Mouse (Mus musculus): ENCODE measurements around the gene Sertad1. TPM values are rescaled to one million over a fixed set of nuclear protein-coding genes. Genes with fewer than 3 reads are reported as not detected.

The Sertad1 gene
- polyA plus RNA-seq, 1 experiment from 2014 or later, result 18.6 TPM

- Histone ChIP-seq H3K4me1 (peaks cover 7% of the 10 kb centered on the region; the same call in 1 of the 2 replicates), H3K27me3 (ENCODE audit: poor library complexity, severe bottlenecking) (no peaks in the 10 kb centered on the region), H3K4me3 (no peak overlapping the region), H3K27ac (no peak overlapping the region), H3K9me3 (no peaks in the 10 kb centered on the region), H3K36me3 (replicated peaks) (no peaks in the 10 kb centered on the region)
- 82% methylated on average over 10 of the region's 10 CpGs for WGBS
- no peak for DNase-seq (ENCODE audit: extremely low spot score, low spot score)
Measured at GRCm38 (mm10) chr7:27454461-27455121, 32.1 kb upstream of the Sertad1 start.

GRCm38 (mm10) chr7:27455273-27455672 is 31.4 kb upstream of the Sertad1 start:
- Histone ChIP-seq H3K4me1 (peaks cover 7% of the 10 kb centered on the region; the same call in 1 of the 2 replicates), H3K9me3 (peaks cover 3% of the 10 kb centered on the region; the same call in 1 of the 2 replicates), H3K27me3 (ENCODE audit: poor library complexity, severe bottlenecking) (no peaks in the 10 kb centered on the region), H3K4me3 (no peak overlapping the region), H3K36me3 (replicated peaks) (no peaks in the 10 kb centered on the region), H3K27ac (no peak overlapping the region)
- no peak for DNase-seq (ENCODE audit: extremely low spot score, low spot score)
- WGBS, result 86% methylated on average over 3 of the region's 3 CpGs

GRCm38 (mm10) chr7:27458614-27459013 is 28.1 kb upstream of the Sertad1 start:
- Histone ChIP-seq H3K4me1 (no peaks in the 10 kb centered on the region), H3K4me3 (no peak overlapping the region), H3K27ac (no peak overlapping the region), H3K36me3 (replicated peaks) (no peaks in the 10 kb centered on the region), H3K9me3 (peaks cover 5% of the 10 kb centered on the region; the same call in 1 of the 2 replicates), H3K27me3 (ENCODE audit: poor library complexity, severe bottlenecking) (no peaks in the 10 kb centered on the region)
- 87% methylated on average over 4 of the region's 4 CpGs for WGBS
- DNase-seq (ENCODE audit: extremely low spot score, low spot score), result no peak

- WGBS, result 95% methylated on average over 5 of the region's 5 CpGs
- H3K4me3 ChIP-seq, result no peak overlapping the region
- H3K4me1 ChIP-seq, result no peaks in the 10 kb centered on the region
- H3K9me3 ChIP-seq, result peaks cover 5% of the 10 kb centered on the region; the same call in 1 of the 2 replicates
- no peaks in the 10 kb centered on the region for H3K36me3 ChIP-seq (replicated peaks)
- no peak for DNase-seq (ENCODE audit: extremely low spot score, low spot score)
- H3K27me3 ChIP-seq (ENCODE audit: poor library complexity, severe bottlenecking), result no peaks in the 10 kb centered on the region
- no peak overlapping the region for H3K27ac ChIP-seq
Measured at GRCm38 (mm10) chr7:27459640-27460039, 27.1 kb upstream of the Sertad1 start.

GRCm38 (mm10) chr7:27460477-27460876 is 26.2 kb upstream of the Sertad1 start:
- no peak for DNase-seq (ENCODE audit: extremely low spot score, low spot score)
- 86% methylated on average over 6 of the region's 6 CpGs for WGBS
- Histone ChIP-seq H3K9me3 (peaks cover 5% of the 10 kb centered on the region; the same call in 1 of the 2 replicates), H3K4me1 (no peaks in the 10 kb centered on the region), H3K27me3 (ENCODE audit: poor library complexity, severe bottlenecking) (no peaks in the 10 kb centered on the region), H3K36me3 (replicated peaks) (no peaks in the 10 kb centered on the region), H3K27ac (no peak overlapping the region), H3K4me3 (no peak overlapping the region)

- Histone ChIP-seq H3K27me3 (ENCODE audit: poor library complexity, severe bottlenecking) (no peaks in the 10 kb centered on the region), H3K4me1 (peaks cover 9% of the 10 kb centered on the region), H3K9me3 (no peaks in the 10 kb centered on the region), H3K27ac (no peak overlapping the region), H3K4me3 (no peak overlapping the region), H3K36me3 (replicated peaks) (no peaks in the 10 kb centered on the region)
- DNase-seq (ENCODE audit: extremely low spot score, low spot score), result no peak
- 46% methylated on average over 4 of the region's 4 CpGs for WGBS
Measured at GRCm38 (mm10) chr7:27467648-27468047, 19.1 kb upstream of the Sertad1 start.

- peaks cover 23% of the 10 kb centered on the region for H3K4me1 ChIP-seq
- H3K27ac ChIP-seq, result no peak overlapping the region
- WGBS, result 93% methylated on average over 11 of the region's 11 CpGs
- H3K4me3 ChIP-seq, result no peak overlapping the region
- no peak for DNase-seq (ENCODE audit: extremely low spot score, low spot score)
- H3K27me3 ChIP-seq (ENCODE audit: poor library complexity, severe bottlenecking), result no peaks in the 10 kb centered on the region
- H3K36me3 ChIP-seq (replicated peaks), result peaks cover 10% of the 10 kb centered on the region
- no peaks in the 10 kb centered on the region for H3K9me3 ChIP-seq
Measured at GRCm38 (mm10) chr7:27471390-27472120, 15.2 kb upstream of the Sertad1 start.

- Histone ChIP-seq H3K9me3 (no peaks in the 10 kb centered on the region), H3K36me3 (replicated peaks) (peaks cover 19% of the 10 kb centered on the region), H3K27ac (peak overlapping the region; percentile 90), H3K4me3 (peak overlapping the region; percentile 80), H3K27me3 (ENCODE audit: poor library complexity, severe bottlenecking) (no peaks in the 10 kb centered on the region), H3K4me1 (peaks cover 21% of the 10 kb centered on the region)
- 42% methylated on average over 7 of the region's 7 CpGs for WGBS
- DNase-seq (ENCODE audit: extremely low spot score, low spot score), result no peak
Measured at GRCm38 (mm10) chr7:27472596-27472995, 14.1 kb upstream of the Sertad1 start.

GRCm38 (mm10) chr7:27473156-27473834 is 13.4 kb upstream of the Sertad1 start, which contains the start of gene Sertad3:
TSS of gene Sertad3 (plus strand) at chr7:27473768.
- no peaks in the 10 kb centered on the region for H3K9me3 ChIP-seq
- peaks cover 18% of the 10 kb centered on the region for H3K4me1 ChIP-seq
- no peaks in the 10 kb centered on the region for H3K27me3 ChIP-seq (ENCODE audit: poor library complexity, severe bottlenecking)
- peak within 1 kb of the TSS; percentile 80 for H3K4me3 ChIP-seq
- H3K36me3 ChIP-seq (replicated peaks), result peaks cover 25% of the 10 kb centered on the region
- peak; percentile 99 for DNase-seq (ENCODE audit: extremely low spot score, low spot score)
- WGBS, result under 1% methylated on average over 36 of the region's 36 CpGs
- H3K27ac ChIP-seq, result peak within 1 kb of the TSS; percentile 90

GRCm38 (mm10) chr7:27473835-27474489 is 12.7 kb upstream of the Sertad1 start:
- Histone ChIP-seq H3K27ac (peak overlapping the region; percentile 90), H3K27me3 (ENCODE audit: poor library complexity, severe bottlenecking) (no peaks in the 10 kb centered on the region), H3K9me3 (no peaks in the 10 kb centered on the region), H3K4me1 (peaks cover 18% of the 10 kb centered on the region), H3K4me3 (peak overlapping the region; percentile 80), H3K36me3 (replicated peaks) (peaks cover 25% of the 10 kb centered on the region)
- no peak for DNase-seq (ENCODE audit: extremely low spot score, low spot score)
- WGBS, result under 1% methylated on average over 34 of the region's 34 CpGs

GRCm38 (mm10) chr7:27474490-27474954 is 12.2 kb upstream of the Sertad1 start:
- WGBS, result under 1% methylated on average over 23 of the region's 23 CpGs
- Histone ChIP-seq H3K9me3 (no peaks in the 10 kb centered on the region), H3K4me3 (peak overlapping the region; percentile 80), H3K27me3 (ENCODE audit: poor library complexity, severe bottlenecking) (no peaks in the 10 kb centered on the region), H3K36me3 (replicated peaks) (peaks cover 25% of the 10 kb centered on the region), H3K27ac (peak overlapping the region; percentile 90), H3K4me1 (peaks cover 18% of the 10 kb centered on the region)
- peak; percentile 96 for DNase-seq (ENCODE audit: extremely low spot score, low spot score)

GRCm38 (mm10) chr7:27475596-27475995 is 11.1 kb upstream of the Sertad1 start:
- H3K4me1 ChIP-seq, result peaks cover 20% of the 10 kb centered on the region
- peaks cover 25% of the 10 kb centered on the region for H3K36me3 ChIP-seq (replicated peaks)
- DNase-seq (ENCODE audit: extremely low spot score, low spot score), result no peak
- no peak overlapping the region for H3K27ac ChIP-seq
- H3K4me3 ChIP-seq, result 0 out of 2 replicates have a peak overlapping the region, but pooled peaks have one; percentile 80
- 96% methylated on average over 2 of the region's 2 CpGs for WGBS
- no peaks in the 10 kb centered on the region for H3K27me3 ChIP-seq (ENCODE audit: poor library complexity, severe bottlenecking)
- H3K9me3 ChIP-seq, result no peaks in the 10 kb centered on the region
